Mouse (Mus musculus): ENCODE data around the gene Gm4133. TPM values are rescaled to one million over a fixed set of nuclear protein-coding genes. Genes with fewer than 3 reads are reported as not detected.
"Not testable (repeated sequence)": the region's sequence is repeated elsewhere in the genome, so short reads cannot be mapped to it uniquely, and the experiment has no call there.

Gm4133 gene
- not detected in 2 replicates for total RNA-seq (2014; rRNA removed; ENCODE audit: low replicate concordance)
- not detected in 2 replicates for polyA plus RNA-seq (2015; fragmentation: Nextera tagmentation; extraction: Ambion mirVana)

DNA sequence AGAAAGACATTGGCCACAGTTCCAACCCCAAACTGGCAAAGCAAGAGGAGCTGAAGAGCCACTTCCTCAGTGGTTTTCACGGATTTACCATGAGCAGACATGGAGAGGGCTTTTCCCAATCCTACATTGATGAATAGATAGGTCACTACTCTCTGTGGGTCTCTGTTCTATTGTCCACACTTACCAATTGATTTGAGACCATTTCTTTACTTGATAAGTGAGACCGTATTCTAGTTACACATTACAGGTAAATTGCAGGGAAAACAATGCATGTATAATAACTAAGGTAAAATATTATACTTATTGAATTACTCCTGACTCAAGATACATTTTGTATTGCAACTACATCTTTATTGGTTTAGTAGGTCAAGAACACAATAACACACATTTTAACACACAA is at the start of gene Gm4133:
Gene Gm4133, minus strand, starts transcription at position 101 of the 400 bp plus-strand sequence.
- WGBS: no CpG with 5 or more reads among the region's 2 CpGs
- not testable (repeated sequence) for DNase-seq (ENCODE audit: low spot score); H3K27ac ChIP-seq (ENCODE audit: low read depth); H3K9ac ChIP-seq (replicated peaks; ENCODE audit: low read depth, low read length); H3K9me3 ChIP-seq (replicated peaks; ENCODE audit: control insufficient read depth, low read length); H3K4me2 ChIP-seq (ENCODE audit: low read depth, low read length); ATAC-seq (ENCODE audit: insufficient read depth, low read depth); H3K27me3 ChIP-seq (ENCODE audit: control insufficient read depth, insufficient read depth, low read length); H3K4me1 ChIP-seq (ENCODE audit: control insufficient read depth, insufficient read depth); H3K36me3 ChIP-seq (replicated peaks; ENCODE audit: control insufficient read depth, insufficient read depth, low read length); H3K4me3 ChIP-seq (ENCODE audit: low read depth, low read length)

DNA sequence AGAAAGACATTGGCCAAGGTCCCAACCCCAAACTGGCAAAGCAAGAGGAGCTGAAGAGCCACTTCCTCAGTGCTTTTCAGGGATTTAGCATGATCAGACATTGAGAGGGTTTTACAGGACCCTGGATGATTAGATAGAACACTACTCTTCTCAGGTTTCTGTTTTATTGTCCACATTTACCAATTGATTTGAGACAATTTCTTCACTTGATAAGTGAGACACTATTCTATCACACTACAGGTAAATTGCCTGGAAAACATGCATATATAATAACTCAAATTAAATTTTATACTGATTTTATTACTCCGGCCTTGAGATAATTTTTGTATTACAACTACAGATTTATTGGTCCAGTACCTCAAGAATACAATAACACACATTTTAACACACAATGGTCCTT is 41.4 kb upstream of the Gm4133 start, which contains the start of gene Gm5728:
Gene Gm5728, minus strand, starts transcription at position 101 of the 400 bp plus-strand sequence.
- H3K4me3 ChIP-seq (ENCODE audit: low read depth, low read length); H3K9ac ChIP-seq (replicated peaks; ENCODE audit: low read depth, low read length); H3K9me3 ChIP-seq (replicated peaks; ENCODE audit: control insufficient read depth, low read length); H3K27me3 ChIP-seq (ENCODE audit: control insufficient read depth, insufficient read depth, low read length); H3K4me1 ChIP-seq (ENCODE audit: control insufficient read depth, insufficient read depth); DNase-seq (ENCODE audit: low spot score); H3K27ac ChIP-seq (ENCODE audit: low read depth); H3K4me2 ChIP-seq (ENCODE audit: low read depth, low read length); H3K36me3 ChIP-seq (replicated peaks; ENCODE audit: control insufficient read depth, insufficient read depth, low read length); ATAC-seq (ENCODE audit: insufficient read depth, low read depth): not testable (repeated sequence)
- WGBS: no CpG with 5 or more reads among the region's 1 CpGs

Other genes with a start within 250 kb of the Gm4133 start
- not detected in 2 replicates for gene Vmn1r91, start 234.4 kb downstream of the Gm4133 start, total RNA-seq (2014; rRNA removed; ENCODE audit: low replicate concordance)
- gene Vmn1r91, start 234.4 kb downstream of the Gm4133 start, polyA plus RNA-seq (2015; fragmentation: Nextera tagmentation; extraction: Ambion mirVana): not detected in 2 replicates
- not detected in 2 replicates for gene Gm16442, start 211.5 kb downstream of the Gm4133 start, total RNA-seq (2014; rRNA removed; ENCODE audit: low replicate concordance)
- not detected in 2 replicates for gene Gm16442, start 211.5 kb downstream of the Gm4133 start, polyA plus RNA-seq (2015; fragmentation: Nextera tagmentation; extraction: Ambion mirVana)
- not detected in 2 replicates for gene Vmn1r93, start 195.0 kb downstream of the Gm4133 start, total RNA-seq (2014; rRNA removed; ENCODE audit: low replicate concordance)
- gene Vmn1r93, start 195.0 kb downstream of the Gm4133 start, polyA plus RNA-seq (2015; fragmentation: Nextera tagmentation; extraction: Ambion mirVana): not detected in 2 replicates
- not detected in 2 replicates for gene Vmn1r94, start 165.7 kb downstream of the Gm4133 start, total RNA-seq (2014; rRNA removed; ENCODE audit: low replicate concordance)
- gene Vmn1r94, start 165.7 kb downstream of the Gm4133 start, polyA plus RNA-seq (2015; fragmentation: Nextera tagmentation; extraction: Ambion mirVana): not detected in 2 replicates
- not detected in 2 replicates for gene Vmn1r95, start 140.4 kb downstream of the Gm4133 start, total RNA-seq (2014; rRNA removed; ENCODE audit: low replicate concordance)
- gene Vmn1r95, start 140.4 kb downstream of the Gm4133 start, polyA plus RNA-seq (2015; fragmentation: Nextera tagmentation; extraction: Ambion mirVana): not detected in 2 replicates
- not detected in 2 replicates for gene Gm6164, start 128.5 kb downstream of the Gm4133 start, total RNA-seq (2014; rRNA removed; ENCODE audit: low replicate concordance)
- gene Gm6164, start 128.5 kb downstream of the Gm4133 start, polyA plus RNA-seq (2015; fragmentation: Nextera tagmentation; extraction: Ambion mirVana): not detected in 2 replicates
- not detected in 2 replicates for gene Gm4498, start 100.2 kb downstream of the Gm4133 start, total RNA-seq (2014; rRNA removed; ENCODE audit: low replicate concordance)
- not detected in 2 replicates for gene Gm4498, start 100.2 kb downstream of the Gm4133 start, polyA plus RNA-seq (2015; fragmentation: Nextera tagmentation; extraction: Ambion mirVana)
- gene Gm5890, start 71.2 kb downstream of the Gm4133 start, total RNA-seq (2014; rRNA removed; ENCODE audit: low replicate concordance): not detected in 2 replicates
- gene Gm5890, start 71.2 kb downstream of the Gm4133 start, polyA plus RNA-seq (2015; fragmentation: Nextera tagmentation; extraction: Ambion mirVana): not detected in 2 replicates
- gene Gm5728, start 41.3 kb upstream of the Gm4133 start, total RNA-seq (2014; rRNA removed; ENCODE audit: low replicate concordance): not detected in 2 replicates
- gene Gm5728, start 41.3 kb upstream of the Gm4133 start, polyA plus RNA-seq (2015; fragmentation: Nextera tagmentation; extraction: Ambion mirVana): not detected in 2 replicates
- gene Vmn1r100, start 83.9 kb upstream of the Gm4133 start, total RNA-seq (2014; rRNA removed; ENCODE audit: low replicate concordance): not detected in 2 replicates
- gene Vmn1r100, start 83.9 kb upstream of the Gm4133 start, polyA plus RNA-seq (2015; fragmentation: Nextera tagmentation; extraction: Ambion mirVana): not detected in 2 replicates
- gene Vmn1r101, start 108.5 kb upstream of the Gm4133 start, total RNA-seq (2014; rRNA removed; ENCODE audit: low replicate concordance): not detected in 2 replicates
- not detected in 2 replicates for gene Vmn1r101, start 108.5 kb upstream of the Gm4133 start, polyA plus RNA-seq (2015; fragmentation: Nextera tagmentation; extraction: Ambion mirVana)
- not detected in 2 replicates for gene Gm10670, start 140.9 kb upstream of the Gm4133 start, total RNA-seq (2014; rRNA removed; ENCODE audit: low replicate concordance)
- gene Gm10670, start 140.9 kb upstream of the Gm4133 start, polyA plus RNA-seq (2015; fragmentation: Nextera tagmentation; extraction: Ambion mirVana): not detected in 2 replicates
- gene Vmn1r103, start 176.5 kb upstream of the Gm4133 start, total RNA-seq (2014; rRNA removed; ENCODE audit: low replicate concordance): not detected in 2 replicates
- gene Vmn1r103, start 176.5 kb upstream of the Gm4133 start, polyA plus RNA-seq (2015; fragmentation: Nextera tagmentation; extraction: Ambion mirVana): not detected in 2 replicates
- not detected in 2 replicates for gene Vmn1r104, start 199.8 kb upstream of the Gm4133 start, total RNA-seq (2014; rRNA removed; ENCODE audit: low replicate concordance)
- not detected in 2 replicates for gene Vmn1r104, start 199.8 kb upstream of the Gm4133 start, polyA plus RNA-seq (2015; fragmentation: Nextera tagmentation; extraction: Ambion mirVana)
- gene Gm5726, start 211.7 kb upstream of the Gm4133 start, total RNA-seq (2014; rRNA removed; ENCODE audit: low replicate concordance): not detected in 2 replicates
- not detected in 2 replicates for gene Gm5726, start 211.7 kb upstream of the Gm4133 start, polyA plus RNA-seq (2015; fragmentation: Nextera tagmentation; extraction: Ambion mirVana)
- not detected in 2 replicates for gene Gm4141, start 242.2 kb upstream of the Gm4133 start, total RNA-seq (2014; rRNA removed; ENCODE audit: low replicate concordance)
- not detected in 2 replicates for gene Gm4141, start 242.2 kb upstream of the Gm4133 start, polyA plus RNA-seq (2015; fragmentation: Nextera tagmentation; extraction: Ambion mirVana)